Mouse (Mus musculus) heart, adult 11 months (tissue): ENCODE measurements at regions not wholly inside any gene's neighbourhood (a gene's known extent, or its start where the extent isn't known, plus 50 kb on each side); places are given as distances from the start of the nearest gene placed in this dataset.

Source experiments
- DNase-seq: peaks from one replicate; pipeline ENCODE4 v3.0.0; 2022

- no peak for DNase-seq
Measured at GRCm38 (mm10) chr1:107914671-107915590, 325.1 kb downstream of the Serpinb8 start.

GRCm38 (mm10) chr1:107917037-107917436, 327.2 kb downstream of the Serpinb8 start:
- peak; percentile 90 for DNase-seq

- no peak for DNase-seq
Measured at GRCm38 (mm10) chr1:107941601-107942270, 351.9 kb downstream of the Serpinb8 start.

- no peak for DNase-seq
Measured at GRCm38 (mm10) chr1:107946204-107946939, 356.6 kb downstream of the Serpinb8 start.

GRCm38 (mm10) chr1:107950396-107950795, 360.6 kb downstream of the Serpinb8 start:
- no peak for DNase-seq

DNA sequence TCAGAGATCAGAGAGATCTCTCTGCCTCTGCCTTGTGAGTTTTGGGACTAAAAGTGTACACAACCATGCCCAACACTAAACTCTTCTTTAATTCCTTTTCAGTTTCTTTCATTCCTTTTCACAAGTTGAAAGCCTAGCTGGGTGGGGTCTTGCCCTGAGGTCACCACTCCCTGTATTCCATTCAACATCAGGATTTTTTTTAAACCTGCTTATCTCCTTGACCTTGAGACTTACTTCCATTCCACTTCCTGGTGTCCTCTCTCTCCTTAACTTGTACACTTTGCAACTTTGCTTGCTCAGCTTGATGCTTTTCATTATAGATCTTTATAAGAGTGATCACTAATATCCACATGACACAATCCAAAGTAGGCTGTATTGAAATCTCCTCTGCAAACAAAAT, 371.2 kb downstream of the Serpinb8 start:
- no peak for DNase-seq

- no peak for DNase-seq
Measured at GRCm38 (mm10) chr1:107975626-107976335, 386.0 kb downstream of the Serpinb8 start.

- DNase-seq = no peak
Measured at GRCm38 (mm10) chr1:107977686-107978085, 387.9 kb downstream of the Serpinb8 start.

GRCm38 (mm10) chr1:107978411-107978810, 388.6 kb downstream of the Serpinb8 start:
- no peak for DNase-seq

DNA sequence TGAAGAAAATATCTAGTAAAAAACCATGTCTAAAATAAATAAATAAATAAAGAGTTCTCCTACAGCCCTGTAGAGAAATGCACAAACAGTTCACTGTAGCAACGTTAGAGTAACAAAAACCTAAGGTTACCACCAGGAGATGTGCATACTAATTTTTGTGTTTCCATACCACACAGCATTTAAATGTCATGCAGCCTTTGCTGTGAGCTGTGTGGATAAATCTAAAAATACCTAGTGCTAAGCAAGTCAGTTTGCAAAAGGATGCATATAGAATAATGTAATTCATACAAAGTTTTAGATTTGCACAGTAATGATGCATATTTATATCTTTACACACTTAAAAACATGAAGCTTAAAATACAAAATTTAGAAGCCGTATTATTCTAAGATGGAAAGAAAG, 395.8 kb downstream of the Serpinb8 start:
- DNase-seq = no peak

- DNase-seq = no peak
Measured at GRCm38 (mm10) chr1:107988076-107988475, 398.3 kb downstream of the Serpinb8 start.

DNA sequence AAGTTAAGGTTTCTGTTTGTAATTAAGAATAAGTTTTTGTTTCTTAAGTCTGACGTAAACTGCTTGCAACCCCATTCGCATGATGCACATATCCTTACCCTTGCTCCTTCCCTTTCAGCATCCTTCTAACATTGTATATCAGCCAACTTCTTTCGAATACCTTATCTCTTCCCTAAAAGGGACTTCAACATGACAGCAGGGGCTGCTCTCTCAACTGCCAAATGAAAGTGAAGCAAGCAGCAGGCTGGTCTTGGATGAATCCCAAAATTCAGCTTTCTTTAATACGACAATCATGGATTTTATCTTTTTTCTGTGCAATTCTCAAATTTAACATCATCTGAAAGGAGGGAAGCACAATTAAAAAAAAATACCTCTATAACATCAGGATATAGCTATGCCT, 403.2 kb downstream of the Serpinb8 start:
- DNase-seq = no peak

DNA sequence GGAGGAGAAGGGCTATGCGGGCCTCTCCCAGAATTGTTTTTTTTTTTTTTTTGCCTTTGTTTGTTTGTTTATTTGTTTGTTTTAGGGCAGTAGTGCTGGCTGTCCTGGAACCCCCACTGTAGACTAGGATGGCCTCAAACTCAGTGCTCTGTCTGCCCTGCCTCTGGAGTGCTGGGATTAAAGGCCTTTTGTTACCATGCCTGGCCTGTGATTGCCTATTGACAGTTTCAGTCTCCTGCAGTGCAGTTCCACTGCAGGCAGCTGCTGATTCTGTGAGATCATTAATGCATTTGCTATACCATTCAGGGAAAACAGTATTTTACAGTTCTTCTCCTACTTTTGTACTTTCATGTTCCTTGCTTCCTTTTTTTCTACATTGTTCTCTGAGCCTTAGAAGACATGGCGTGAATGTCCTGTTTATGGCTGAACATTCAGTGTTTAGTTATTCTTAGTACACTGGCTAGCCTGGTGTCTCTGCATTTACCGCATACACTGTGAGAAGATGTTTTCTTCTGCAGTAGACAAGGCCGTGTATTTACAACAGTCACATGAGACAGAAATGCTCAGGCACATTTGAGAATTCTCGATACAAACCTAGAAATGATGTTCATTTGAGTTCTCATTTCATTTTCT, 434.0 kb downstream of the Serpinb8 start:
- DNase-seq = peak; percentile 35

DNA sequence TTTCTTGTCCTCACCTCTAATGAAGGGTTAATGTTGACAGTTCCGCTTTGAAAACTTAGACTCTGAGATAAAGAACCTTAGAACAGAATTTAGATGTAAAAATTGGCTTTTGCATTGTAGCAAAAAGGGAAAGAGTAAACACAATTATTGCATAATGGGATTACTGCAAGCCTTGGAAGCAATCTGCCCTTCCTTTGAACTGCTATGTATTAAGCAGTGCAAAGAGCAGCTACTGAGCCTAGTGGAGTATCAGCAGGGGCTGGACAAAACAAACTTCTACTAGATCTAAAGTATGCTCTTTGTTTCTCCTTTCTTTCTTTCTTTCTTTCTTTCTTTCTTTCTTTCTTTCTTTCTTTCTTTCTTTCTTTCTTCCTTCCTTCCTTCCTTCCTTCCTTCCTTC, 434.9 kb downstream of the Serpinb8 start:
- DNase-seq = no peak

DNA sequence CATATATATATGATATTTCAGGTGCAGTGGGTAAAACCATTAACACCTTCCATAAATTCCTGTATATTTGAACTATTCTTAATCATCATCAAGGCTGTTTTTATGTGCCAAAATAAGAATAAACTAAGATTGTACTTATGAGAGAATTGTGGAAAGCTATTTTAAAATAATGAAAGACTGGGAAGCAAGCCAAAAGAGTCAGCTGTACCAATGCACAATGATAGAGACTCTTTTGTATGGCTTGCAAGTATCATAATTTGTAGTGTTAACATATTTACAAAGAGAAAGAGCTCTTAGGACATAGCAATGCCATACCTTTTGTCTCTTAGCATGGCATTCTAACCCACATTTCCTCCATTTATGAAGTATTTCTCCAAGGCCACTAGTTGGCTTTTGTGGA, 436.7 kb downstream of the Serpinb8 start:
- DNase-seq = no peak

DNA sequence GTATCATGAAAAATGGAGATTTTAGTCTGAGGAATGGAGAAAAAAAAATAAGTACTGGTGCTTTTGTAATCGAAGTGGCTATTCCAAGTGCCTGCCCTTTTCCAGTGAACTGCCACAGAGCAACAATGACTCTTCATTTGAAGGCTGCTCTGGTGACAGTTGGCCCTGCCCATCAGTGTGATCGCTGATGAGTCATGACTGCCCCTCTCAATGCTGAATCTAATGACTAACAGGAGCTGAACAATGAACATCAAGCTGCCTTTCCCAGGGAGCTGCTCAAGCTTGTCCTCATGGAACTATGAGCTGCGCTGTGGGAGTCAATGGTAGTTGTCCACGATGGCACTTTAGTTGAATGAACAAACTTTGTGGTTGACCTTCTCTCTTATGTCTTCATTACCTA, 456.4 kb downstream of the Serpinb8 start:
- DNase-seq = no peak

- peak; percentile 88 for DNase-seq
Measured at GRCm38 (mm10) chr1:108046857-108047714, 457.3 kb downstream of the Serpinb8 start.

DNA sequence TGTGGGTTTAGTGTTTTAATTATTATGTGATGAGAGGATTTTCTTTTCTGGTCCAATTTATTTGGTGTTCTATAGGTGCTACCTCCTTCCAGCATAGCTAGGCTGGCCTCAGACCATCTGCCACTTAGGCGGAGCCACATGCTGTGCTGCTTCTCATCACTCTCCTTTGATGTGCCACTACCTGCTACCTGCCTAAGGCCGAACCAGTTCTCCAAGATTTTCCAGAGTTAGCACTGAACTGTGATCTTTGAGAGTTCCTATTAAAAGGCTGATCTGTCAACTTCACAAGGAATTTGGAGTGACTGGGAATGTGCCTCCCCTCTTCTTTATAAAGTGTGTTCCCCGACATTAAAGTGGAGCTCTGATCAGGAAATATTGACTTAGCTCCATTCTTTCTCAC, 504.8 kb downstream of the Serpinb8 start:
- no peak for DNase-seq

DNA sequence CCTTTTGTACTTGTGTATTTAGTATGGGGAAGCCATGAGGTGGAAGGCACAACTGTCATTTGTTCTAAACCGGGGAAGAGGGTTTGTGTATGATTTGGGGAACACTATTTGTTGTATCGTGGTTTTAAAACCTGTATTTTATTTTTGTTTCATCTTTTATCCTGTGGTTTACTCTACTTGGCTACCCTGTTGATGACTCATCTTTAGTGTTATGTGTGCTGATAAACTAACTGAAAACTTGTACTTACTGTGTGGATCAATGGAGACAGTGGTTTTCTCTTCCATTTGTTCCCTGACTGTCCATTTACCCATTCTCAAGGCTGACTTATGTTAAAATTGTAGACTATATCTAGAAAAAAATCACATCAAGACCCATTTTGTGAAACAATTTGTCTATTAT, 512.8 kb downstream of the Serpinb8 start:
- no peak for DNase-seq

GRCm38 (mm10) chr1:108110984-108111383, 521.2 kb downstream of the Serpinb8 start:
- DNase-seq = no peak

- DNase-seq = peak; percentile 83
Measured at GRCm38 (mm10) chr1:108127393-108127792, 537.6 kb downstream of the Serpinb8 start.
